Mouse (Mus musculus): ENCODE data around the gene Dnaja3. TPM values are rescaled to one million over a fixed set of nuclear protein-coding genes. Genes with fewer than 3 reads are reported as not detected.

Gene Dnaja3
- total RNA-seq, 2 experiments from 2014 or later = 61.0 to 66.2 TPM

DNA sequence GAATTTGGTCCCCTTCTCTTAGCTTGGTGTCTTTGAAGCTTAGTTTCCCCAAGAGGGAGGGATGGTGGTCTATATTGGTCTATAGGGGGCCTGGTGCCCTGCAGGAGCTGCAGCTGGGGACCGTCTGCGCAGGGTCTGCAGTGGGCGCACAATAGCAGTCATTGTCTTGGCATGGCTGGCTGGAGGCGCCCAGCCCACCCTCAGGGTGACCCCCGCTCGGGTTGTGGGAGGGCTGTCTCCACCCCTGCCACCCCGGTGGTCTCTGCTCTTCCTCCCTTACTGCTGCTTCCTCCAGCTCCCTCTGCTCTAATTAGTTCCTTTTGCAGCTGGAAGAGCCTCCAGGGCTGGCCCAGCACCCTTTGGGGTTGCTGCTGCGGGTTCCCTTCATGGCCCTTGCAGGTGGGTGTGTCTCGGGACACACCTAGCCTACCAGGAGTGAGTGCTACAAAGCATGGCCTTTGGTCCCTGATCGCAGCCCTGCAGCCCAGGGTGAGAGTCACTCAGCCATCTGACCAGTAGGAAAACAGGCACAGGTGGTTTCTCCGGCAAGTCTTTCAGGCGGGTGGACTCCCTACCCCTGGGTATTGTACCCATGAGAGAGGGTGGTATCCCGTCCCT is 34.2 kb upstream of the Dnaja3 start:
- DNase-seq (ENCODE audit: low spot score in 2 of 2) = no peak

DNA sequence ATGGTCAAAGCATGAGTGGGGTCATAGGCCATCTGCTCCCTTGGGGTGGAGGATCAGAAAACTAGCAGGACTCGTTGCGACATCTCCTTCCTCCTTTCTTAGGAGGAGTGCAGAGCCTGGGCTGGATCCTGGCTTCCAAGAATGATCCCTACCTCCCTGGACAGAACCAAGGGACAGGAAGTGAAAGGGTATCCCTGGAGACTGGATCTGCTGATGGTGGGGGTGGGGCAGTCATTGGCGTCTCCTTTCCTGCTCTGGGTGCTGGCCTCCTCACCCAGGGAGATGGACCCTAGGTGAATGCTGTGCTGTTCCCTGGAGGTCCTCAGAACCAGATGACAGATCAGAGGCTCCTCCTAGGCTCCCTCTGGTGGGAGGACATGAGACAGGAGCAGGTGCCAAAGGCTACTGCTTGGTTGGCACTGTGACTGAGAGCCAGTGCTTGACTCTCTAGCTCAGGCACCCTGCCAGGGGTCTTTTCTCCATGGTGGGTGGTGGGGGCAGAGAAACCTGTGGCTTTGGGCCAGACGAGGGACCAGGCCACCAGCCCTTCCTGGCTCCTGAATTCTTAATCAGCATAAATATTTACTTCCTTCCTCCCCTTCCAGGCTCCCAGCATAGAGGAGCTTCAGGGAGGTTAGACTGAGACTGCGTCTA is 33.2 kb upstream of the Dnaja3 start:
- DNase-seq (ENCODE audit: low spot score in 2 of 2) = peak in 1 of 2 experiments; percentile 43

DNA sequence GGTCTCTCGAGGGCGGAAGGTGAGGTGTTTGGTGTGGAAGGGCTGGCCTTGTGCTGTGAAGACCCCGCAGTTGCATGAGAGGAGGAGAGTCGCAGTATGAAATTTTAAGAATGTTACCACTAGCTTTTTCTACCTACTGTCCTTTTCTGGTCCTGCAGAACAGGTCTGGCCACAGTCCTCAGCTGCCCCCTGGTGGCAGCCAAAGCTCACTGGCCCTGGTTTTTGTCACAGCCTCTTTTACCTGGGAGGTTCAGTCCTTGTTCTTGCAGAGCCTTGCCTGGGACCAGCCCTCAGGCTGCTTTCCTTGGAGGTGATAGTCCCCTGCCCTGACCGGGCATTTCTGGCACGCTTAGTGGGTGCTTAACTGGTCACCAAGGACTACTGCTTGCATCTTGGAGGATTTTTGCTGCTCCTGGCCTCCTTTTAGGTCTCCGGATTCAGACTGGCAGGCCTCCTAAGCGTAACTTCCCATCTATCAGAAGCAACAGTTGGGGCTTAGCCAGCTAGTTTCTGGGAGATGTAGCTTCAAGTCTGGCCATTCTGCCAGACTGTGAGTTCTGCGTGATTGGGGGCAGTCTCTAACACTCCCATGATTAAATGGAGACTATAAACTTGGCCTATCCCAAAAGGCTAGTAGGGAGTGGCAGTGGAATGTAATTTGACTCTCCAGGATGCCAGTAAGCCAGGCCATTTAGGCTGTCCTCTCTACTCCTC is 31.8 kb upstream of the Dnaja3 start:
- peak; percentile 77 to 78 for DNase-seq (ENCODE audit: low spot score in 2 of 2)

DNA sequence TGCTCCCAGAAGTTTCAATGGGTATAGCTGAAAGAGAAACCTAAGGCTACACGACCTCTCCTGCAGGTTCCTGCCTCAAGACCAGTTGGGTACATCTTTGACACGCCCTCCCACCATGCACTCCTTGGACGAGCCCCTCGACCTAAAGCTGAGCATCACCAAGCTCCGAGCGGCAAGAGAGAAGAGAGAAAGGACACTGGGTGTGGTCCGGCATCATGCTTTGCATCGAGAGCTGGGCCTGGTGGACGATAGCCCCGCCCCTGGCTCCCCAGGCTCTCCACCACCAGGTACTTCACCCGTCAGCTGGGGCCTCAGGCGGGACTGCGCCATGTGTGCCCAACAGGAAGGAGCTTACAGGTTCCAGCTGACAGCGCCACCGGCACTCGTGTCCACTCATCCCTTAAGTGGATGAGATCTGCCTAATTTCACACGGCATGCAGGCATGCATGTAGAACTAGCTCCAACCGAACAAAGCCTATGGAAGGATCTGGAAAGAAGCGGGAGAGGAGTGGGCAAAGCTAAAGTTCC is 31.2 kb upstream of the Dnaja3 start:
- DNase-seq (ENCODE audit: low spot score in 2 of 2) = no peak

DNA sequence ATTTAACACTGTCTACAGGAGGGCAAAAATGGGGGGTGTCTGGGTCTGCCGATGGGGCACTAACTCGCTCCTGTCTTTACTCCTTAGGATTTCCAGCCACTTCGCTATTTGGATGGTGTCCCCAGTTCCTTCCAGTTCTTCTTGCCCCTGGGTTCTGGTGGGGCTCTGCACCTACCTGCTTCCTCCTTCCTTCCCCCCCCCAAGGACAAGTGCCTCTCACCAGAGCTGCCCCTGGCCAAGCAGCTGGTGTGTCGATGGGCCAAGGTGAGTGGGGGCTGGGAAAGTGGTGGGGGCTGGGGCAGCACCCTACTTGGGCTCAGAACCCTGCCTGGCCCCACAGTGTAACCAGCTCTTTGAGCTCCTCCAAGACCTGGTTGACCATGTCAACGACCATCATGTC is 28.6 kb upstream of the Dnaja3 start:
- DNase-seq (ENCODE audit: low spot score in 2 of 2) = no peak

DNA sequence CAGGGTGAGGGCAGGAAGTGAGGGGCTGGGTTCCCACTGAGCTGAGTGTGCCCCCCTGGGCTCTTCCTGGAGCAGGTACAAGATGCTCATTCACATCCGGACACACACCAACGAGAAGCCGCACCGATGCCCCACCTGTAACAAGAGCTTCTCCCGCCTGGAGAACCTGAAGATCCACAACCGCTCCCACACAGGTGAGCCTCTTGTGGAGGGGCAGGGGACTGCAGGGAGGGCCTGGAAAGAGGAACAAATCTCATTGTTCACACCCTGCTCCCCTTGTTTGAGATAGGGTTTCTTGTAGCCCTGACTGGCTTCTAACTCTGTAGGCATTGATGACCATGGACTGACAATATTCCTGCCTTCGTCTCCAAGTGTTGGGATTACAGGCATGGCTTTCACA is 28.1 kb upstream of the Dnaja3 start:
- DNase-seq (ENCODE audit: low spot score in 2 of 2) = no peak

DNA sequence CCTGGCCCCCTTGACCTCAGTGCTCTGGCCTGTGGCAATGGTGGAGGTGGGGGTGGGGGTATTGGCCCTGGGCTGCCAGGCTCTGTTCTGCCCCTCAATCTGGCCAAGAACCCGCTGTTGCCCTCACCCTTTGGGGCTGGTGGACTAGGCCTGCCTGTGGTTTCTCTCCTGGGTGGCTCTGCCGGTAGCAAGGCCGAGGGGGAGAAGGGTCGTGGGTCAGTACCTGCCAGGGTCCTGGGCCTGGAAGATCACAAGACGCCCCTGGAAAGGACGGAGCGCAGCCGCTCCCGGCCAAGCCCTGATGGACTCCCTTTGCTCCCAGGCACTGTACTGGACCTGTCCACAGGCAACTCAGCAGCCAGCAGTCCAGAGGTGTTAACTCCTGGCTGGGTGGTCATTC is 26.1 kb upstream of the Dnaja3 start:
- DNase-seq (ENCODE audit: low spot score in 2 of 2) = no peak

DNA sequence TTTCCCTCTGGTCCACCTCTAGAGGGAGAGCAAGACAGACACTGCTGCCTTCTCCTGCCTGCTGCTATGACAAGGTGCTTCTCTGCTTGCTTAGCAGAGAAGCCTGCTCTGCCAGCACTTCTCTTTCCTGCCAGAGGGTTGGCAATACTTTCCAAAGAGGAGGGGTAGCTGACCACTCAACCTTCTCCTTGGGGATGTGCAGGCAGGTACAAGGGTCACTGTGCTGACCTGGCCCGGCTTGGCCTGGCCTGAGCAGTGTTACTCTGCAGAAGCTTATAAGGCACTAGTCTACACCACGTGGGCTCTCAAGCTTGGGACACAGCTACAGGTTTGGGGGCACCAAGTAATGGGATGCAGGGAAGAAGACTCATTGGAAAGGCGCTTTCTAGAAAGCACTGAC is 25.1 kb upstream of the Dnaja3 start:
- DNase-seq (ENCODE audit: low spot score in 2 of 2) = no peak

DNA sequence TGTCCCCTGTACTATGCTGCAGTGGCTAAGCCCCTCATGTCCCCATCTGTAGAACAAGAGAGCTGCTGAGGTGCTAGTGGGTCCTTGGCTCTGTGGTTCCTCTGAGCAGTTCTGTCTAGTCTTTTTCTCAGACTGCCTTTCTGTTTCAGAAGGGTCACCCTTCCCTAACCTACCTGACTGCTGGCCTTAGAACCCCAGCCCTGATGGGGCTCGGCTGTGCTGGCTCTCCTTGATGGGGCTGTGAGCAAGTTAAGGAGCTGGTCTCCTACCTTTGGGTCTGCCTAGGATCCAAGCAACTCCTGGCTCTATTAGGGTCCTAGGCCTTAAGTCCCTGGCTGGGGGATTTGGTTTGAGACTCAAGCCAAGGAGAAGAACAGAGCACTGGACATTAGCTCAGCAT is 24.5 kb upstream of the Dnaja3 start:
- no peak for DNase-seq (ENCODE audit: low spot score in 2 of 2)

DNA sequence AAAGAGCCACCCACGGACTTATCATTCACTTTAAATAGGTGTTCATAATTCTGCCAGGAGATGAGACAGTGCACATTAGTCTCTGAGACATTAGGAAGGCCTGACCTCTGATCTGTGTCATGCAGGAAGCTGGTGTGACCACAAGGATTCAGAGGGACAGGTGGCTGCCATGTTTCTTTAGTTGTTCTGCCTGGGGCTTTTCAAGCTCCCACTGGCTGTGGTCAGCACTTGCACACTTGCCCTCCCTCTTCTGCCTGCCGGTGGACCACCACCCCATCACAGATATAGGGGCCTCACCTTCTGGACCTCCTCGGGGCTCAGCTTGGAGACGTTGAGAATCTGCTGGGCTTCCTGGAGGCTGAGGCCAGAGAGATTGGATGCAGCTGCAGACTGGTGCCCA is 23.0 kb upstream of the Dnaja3 start:
- DNase-seq (ENCODE audit: low spot score in 2 of 2) = no peak

DNA sequence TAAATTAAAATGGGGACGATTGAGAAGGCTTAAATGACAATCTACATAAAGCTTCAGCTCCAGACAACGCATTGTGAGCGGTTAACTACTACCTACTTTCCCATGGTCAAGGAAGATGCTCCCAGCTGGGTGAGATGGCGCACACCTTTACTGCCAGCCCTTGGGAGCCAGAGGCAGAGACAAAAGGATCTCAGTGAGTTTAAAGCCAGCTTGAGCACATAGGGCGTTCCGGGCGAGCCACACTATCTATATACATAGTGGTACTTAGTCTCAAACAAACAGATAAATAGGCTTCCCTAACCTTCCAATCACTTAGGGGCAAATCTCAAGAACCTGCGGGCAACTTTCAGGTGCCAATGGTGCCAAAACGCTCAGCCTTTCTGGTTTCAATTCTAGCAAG is 15.7 kb upstream of the Dnaja3 start:
- DNase-seq (ENCODE audit: low spot score in 2 of 2) = no peak

DNA sequence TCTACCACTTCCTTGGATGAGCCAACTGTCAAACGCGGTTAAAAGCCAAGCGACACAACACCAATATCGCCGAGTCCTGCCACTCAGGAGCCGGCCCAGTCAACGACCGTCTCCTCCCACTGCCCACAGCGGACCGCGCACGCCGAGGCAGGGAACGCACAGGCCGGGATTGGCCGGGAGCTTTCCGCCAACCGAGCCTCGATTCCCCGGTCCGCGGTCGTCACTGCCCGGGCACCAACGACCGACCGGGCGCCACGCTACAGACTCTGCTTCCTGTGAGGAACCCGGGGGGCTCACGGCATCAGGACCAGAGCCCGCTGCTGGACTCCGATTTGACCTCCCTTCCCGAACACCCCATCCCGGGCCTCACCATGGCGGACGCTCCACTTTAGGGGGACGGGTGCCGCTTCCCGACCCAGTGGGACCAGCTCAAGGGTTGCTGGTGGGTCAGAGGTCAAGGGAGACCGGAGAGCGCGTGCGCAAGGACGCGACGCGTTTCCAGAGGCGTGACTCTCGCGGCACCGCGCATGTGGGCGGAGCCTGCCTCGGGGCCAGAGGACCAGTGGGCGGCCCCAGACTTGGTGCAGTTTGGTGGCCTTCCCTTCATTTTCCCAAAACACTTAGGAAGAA is 15.2 kb upstream of the Dnaja3 start, which contains the start of gene Pam16:
Pam16 (minus strand) TSS at position 508 of the 630 bp plus-strand sequence.
- peak; percentile 91 to 92 for DNase-seq (ENCODE audit: low spot score in 2 of 2)

DNA sequence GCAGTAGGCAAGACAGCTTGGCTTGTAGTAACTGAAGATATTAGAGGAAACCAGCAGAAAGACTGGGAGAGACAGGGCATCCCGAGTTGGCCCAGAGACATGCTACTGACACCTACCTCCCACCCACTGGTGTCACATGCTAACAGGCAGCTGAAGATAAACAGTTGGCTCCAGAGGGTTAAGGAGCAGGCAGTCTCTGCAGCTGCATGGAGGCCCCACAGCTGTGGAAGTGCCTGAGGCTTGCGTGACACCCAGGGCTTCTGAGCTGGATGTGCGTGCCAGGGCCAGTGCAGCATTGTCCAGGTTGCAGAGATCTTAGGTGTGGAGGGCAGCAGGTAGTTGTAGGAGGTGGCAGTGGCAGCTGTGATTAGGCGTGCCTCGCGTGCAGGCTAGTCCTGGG is 12.7 kb upstream of the Dnaja3 start:
- DNase-seq (ENCODE audit: low spot score in 2 of 2) = no peak

DNA sequence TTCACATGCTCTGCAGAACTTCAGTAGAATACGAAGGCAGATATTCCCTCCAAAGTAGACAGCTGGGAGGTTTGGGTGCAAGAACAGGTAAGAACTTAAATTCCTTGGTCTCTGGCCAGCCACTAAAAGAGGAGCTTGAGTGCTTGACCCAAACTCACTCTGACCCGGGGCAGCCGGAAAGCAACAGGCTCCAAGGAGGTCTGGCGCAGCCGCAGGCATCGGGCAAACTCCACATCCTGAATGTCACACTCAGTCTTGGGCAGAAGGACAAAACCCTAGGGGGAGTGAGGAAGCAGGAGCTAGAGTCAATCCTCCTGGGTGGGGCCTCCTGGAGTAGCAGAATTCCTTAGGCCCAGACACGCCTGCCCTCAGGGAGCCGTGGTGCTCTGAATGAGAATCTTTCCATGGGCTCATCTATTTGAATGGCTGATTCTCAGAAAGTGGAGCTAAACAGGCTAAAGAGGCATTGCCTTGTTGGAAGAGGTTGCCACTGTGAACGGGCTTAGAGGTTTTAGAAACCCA is 10.8 kb upstream of the Dnaja3 start:
- DNase-seq (ENCODE audit: low spot score in 2 of 2) = no peak

DNA sequence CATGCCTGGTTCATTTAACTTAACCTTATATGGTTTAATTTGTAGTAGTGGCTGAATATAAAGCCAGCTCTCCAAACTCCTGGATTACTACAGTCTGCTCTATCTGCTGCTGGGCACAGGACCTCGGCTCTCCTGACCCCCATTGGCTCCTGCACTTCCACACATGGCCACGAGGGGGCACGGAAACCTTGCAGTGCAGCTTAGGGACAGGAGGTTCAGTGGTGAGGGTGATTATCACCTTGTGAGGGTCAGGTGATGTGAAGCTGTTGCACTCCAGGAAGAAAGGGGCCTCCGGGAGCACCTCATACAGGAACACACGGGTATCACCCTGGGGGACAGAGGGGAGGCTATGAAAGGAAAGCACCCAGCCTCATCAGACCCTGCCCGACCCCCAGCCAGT is 9.8 kb upstream of the Dnaja3 start:
- DNase-seq (ENCODE audit: low spot score in 2 of 2) = peak; percentile 63 to 65

DNA sequence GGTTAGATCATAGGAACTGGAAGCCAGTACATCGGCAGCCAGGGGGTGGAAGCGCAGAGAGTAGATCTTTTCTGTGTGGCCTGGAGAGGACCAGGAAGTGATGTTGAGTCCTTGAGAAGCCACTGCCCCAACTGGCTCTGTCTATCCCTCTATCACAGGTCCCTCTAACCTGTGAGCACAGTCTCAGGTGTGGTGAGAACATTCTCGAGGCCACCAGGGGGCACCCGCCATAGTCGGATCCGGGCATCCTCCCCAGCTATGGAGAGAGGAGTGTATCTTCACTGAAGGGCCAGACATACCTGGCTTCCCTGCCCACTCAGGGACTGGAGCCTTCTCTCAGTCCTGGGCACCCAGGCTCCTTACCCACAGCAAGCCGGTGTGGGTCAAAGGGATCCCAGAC is 7.7 kb upstream of the Dnaja3 start:
- no peak for DNase-seq (ENCODE audit: low spot score in 2 of 2)

DNA sequence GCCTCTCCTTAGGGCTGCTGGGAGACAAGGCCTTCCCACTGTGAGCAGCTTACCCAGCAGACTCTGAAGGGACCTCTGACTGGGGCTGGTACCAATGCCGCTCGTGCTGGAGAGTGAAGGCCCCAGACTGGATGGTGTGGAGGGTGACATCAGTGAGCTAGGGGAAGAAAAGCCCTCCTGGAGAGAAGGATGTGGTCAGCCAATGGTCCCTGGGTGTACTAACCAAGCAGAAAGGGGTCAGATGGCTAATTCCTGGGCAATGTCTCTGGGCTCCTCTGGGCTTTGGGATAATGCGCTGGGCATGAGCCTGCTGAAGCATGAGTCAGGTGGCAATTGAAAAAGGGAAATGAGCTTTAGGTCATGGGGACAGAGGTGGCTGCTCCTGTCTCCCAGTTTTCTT is 6.1 kb upstream of the Dnaja3 start:
- no peak for DNase-seq (ENCODE audit: low spot score in 2 of 2)

DNA sequence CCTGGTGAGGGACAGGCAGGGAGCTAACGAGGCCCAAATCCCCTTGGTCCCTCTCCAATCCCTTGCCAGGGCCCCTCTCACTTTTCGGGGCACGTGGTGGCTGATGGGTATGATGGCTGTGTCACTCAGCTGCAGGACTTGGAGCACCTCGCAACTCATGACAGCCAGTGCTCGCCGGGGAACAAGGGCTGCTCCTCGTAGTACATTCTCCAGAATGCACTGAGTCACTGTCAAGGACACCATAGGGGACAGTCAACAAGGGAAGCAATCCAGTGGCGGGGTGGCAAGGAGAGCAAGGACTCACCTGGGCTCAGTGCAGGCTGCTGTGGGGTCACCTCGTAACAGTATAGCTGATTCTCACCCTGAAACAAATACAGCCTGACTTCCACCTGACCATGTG is 5.1 kb upstream of the Dnaja3 start:
- no peak for DNase-seq (ENCODE audit: low spot score in 2 of 2)

DNA sequence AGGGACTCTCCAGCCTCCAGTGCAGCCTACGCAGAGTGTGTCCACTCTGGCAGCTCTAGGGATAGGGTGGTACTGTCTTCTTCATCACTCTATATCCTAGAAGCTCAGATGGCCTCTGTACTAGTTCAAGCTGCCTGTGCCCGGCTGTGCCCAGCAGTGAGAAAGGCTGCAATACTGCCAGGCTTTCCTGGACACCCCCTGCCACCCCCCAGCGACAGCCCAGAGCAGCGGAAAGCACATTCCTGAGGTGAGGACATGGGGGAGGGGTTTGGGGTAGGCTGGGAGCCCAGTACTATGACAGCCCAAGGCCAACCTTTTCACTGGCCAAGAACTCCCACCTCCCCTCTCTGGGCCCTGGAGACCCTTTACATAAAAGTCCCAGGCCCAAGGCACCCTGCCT is 4.0 kb upstream of the Dnaja3 start:
- DNase-seq (ENCODE audit: low spot score in 2 of 2) = no peak

DNA sequence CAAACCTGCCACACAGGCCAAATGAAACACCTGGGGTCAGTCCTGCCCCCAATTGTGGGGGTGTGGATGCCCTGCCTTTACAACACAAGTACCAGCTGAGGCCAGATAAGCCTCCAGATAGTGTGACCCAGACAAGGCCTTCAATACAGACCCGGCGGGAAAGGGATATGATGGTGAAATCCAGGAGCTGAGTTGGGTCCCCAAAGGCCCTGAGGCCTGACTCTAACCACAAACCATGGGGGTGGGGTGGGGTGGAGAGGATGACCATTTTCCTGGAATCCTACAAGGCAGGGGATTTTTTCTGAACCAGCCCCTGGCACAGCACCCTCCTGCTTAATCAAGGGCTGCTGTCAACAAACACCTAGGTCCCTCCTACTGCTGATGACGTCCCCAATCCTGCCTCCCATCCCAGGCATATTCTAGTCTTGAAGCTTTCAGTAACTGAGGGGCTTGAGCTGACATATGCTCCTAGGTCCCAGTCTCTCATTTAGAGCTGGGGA is 848 bp upstream of the Dnaja3 start:
- DNase-seq (ENCODE audit: low spot score in 2 of 2) = no peak

DNA sequence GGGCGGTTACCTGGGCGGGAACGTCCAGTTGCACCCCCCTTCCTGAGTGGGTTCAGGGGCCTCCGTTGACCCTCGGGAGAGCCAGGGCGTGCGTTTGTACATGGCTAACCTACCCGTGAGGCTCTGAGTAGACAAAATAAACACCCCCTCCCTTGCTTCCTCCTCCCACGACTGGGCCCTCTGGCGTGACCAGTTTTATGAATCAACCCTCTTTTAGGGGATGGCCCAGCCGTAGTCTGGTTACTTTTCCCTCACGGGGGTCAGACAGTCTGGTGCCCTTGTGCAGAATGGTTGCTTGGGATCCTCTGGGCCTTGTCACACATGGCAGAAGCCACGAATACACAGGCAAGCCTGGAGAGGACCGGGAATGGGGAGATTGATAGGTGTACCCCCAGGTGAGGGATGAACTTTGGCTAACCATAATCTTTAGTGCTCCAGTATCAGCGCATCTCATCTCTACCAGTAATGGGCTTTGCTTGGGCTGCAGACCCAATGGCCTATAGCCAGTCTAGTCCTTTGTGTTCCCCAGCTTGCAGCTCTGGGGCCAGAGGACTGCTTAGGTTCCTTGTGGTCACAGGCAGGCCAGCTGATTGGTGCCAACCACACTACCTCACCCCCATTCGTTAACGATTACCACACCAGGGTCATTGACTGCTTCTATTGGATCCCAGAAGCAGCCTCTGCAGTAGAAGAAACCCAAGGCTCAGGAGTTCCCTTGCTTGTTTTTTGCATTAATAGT is 647 bp downstream of the Dnaja3 start:
- no peak for DNase-seq (ENCODE audit: low spot score in 2 of 2)
